Mouse (Mus musculus) cerebellum, postnatal 14 days (tissue): ENCODE measurements around the gene Banp.

ENCODE experiments used
- DNase-seq, 2 experiments: peaks; one replicate each; pipeline ENCODE4 v3.0.0; 2021; ENCODE audit warnings: mixed read lengths in 2 of 2

Gene Banp

DNA sequence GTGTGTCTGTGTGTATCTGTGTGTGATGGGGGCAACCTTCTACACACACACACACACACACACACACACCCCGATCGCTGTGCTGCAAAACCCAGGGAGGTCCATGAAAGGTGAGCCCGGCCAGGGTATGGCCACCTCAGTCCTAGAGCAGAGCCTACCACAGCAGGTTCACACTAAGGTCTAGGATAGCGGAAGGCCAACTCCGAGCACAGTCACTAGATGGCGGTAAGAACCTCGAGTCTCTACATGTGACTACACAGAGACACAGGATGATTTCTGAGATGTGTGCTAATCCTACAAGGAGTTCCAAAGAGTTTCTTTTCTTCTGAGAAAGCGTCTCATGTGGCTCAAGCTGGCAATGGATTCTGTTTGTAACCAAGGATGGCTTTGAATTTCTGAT, 22.2 kb upstream of the Banp start:
- peak; percentile 75 to 80 for DNase-seq

DNA sequence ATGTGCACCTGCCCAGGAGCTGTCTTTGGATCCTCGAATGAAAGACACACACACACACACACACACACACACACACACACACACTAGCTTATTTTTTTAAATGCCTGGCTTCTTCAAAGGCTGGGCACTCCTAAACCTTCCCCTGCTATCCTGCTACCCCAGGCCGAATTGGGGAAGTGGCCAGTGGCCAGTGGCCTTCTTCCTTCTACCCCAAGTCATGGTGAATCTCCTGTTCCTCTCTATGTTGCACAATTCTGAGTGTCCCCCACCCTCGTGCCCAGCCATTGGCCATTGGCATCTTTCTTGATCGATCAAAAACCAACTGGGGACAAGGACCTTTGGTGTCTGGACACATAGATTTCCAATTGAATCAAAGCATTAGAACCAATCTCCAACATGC, 19.5 kb upstream of the Banp start:
- DNase-seq: no peak

DNA sequence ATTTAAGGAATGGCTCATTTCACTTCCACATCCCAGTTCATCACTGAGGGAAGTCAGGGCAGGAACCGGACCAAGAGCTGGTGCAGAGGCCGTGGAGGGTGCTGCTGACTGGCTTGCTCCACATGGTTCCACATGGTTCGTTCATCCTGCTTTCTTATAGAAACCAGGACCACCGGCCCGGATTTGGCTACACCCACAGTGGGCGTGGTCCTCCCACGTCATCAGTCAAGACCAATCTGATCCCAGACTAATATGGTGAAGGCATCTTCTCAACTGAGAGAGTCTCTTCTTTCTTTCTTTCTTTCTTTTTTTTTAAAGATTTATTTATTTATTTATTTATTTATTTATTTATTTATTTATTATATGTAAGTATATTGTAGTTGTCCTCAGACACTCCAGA, 18.0 kb upstream of the Banp start:
- DNase-seq: no peak

DNA sequence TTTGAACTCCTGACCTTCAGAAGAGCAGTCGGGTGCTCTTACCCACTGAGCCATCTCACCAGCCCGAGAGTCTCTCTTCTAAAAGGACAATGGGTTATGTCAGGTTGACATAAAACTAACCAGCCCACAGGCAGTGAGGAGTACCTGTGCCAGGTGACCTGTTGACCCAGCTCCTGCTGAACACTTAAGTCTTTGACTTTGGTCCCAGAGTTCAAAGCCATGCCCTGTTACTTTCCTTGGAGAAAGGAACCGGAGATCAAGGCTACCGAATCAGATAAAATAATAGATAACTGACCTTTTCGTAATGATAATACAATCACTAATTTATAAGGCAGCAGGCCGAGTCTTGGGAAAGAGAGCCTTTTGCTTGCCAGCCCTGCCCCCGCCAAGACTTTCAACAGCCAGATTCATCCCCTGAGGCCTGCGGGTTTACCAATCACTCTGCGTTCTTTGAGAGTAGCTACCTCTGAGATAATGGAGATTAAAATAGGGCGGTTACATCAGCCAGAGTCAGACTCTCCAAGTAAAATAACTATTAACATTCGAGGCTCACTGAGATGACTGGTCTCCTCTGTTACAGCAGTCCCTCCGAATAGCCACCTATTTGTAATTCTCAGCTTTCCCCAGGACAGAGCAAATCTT, 17.4 kb upstream of the Banp start:
- no peak for DNase-seq

DNA sequence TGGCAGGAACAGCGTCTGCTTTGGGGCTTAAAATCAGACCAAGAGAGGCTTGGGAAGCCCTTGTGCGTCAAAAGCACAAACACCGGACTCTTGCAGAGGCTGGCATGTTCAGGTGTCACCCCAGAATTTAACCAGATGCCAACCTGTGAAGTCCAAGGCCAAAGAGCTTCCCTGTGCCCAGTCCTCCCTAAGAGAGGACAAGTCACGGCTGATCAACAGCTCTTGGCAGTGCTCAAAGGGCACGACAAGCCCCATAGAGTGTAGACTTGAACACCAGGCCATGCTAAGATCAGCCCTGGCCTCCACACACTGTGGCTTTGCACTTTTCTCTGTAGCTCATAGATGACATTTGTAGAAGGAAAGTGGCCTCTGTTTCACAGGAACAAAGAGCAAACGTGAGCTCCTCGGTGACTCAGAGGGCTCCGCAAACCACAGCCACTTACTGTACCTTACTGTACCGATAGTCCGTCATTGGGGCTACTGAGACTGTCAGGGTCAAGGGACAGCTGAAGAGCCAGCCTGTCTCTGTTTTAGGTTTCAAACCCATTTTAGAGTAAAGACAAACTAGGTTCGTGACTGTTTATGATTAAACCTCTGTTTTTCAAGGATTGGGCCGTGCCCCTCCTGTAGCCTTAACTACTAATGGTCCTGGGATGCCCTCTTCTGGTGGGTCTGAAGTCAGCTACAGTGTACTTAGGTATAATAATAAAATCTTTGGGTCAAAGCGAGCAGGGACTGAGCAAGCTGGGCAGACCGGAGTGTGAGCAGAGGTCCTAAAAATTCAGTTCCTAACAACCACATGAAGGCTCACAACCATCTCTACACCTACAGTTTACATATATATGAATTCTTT, 16.7 kb upstream of the Banp start:
- no peak for DNase-seq

DNA sequence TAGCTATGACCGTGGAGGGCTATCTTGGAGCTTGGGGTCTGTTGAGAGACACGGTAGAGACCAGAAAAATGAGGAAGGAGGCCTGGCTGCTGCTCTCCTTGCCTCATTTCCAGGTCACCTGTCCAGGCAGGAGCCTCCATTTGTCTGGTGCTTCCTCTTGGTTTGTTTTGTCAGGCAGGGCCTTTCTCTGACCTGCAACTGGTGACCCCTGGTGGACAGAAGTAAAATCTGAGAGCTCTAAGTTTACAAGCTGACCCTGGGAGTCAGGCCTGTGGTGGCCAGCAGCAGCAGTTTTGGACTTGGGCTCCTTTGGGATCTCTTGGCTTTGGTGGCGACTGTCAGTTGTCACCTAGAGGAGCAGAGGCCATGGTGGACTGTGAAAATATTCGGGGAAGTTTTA, 15.0 kb upstream of the Banp start:
- peak; percentile 61 to 63 for DNase-seq

DNA sequence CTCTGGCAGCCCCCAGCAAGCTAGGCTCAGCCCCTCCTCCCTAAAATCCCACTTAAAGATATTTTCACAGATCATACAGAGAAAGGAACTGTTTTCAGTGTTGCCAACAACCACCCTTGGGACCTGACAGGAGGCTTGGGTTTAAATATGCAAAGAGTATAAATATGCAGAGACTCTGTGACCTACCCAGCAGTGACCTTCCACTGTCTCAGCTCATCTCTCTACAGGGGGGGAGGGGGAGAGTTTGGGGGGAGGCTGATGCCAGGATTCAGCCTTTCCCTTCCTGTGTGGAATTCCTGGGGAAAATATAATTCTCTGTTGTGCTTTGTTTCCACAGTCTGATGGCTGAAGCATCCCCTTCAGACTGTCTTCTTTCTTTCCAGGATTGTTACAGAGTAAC, 14.6 kb upstream of the Banp start:
- DNase-seq: no peak

DNA sequence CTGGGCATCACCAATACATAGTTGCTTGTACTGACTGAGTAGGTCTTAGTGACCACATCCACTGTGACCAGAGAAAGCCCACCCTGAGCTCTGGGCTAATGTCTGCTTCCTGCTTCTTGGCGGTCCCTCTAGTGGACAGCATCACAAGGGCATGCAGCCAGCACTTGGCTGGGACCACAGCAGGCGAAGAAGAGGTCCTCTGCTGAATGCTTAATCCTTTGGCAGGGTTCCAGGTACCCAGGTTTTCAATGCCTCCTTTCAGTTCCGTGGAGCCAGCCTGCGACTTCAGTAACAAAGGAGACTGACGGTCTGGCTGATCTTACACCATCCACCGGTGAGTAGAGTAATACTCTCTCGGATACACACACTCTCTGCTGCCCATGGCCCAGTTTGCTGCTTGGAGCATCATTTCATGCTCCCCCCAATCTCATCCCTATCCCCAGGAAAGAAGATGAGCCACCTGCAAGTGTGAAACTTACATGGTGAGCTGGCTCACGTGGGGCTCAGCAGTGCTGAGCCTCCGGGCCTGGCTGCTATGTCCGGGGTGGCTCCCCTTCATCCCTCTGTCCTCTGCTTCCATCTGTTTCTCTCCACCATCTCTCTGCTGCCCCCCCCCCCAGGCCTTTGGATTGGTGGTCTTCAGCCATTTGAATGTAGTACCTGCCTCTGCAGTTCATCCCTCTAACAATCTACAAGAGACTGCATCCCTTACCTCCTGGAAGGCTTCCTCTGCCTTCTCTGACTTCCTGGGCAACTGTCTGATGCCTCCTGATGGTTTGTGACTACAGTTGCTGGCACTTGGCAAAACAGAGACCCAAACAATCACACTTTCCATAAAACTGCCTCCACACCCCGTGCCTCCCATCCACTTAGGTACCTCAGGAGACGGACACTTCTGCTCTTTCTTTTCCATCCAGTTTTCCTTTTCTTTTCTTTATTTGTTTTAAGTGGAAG, 13.9 kb upstream of the Banp start:
- DNase-seq: peak; percentile 94 to 96

DNA sequence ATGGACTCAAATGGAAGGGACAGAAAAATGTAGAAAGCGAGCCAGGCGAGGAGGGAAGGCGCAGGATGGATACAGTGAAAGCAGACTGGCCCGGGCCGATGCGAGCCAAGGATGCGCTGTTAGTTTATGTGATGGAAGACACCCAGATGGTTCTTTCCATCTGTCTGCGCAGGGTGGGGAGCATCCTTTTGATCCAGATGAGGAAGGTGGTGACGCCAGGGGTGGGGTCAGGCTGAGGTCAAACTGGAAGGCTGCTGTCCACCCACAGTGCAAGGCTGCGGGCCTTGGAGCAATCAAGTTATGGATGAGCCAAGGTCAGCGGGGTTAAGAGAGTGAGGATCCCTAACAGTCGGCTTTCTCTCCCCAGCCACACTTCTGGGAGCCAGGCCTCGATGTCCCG, 13.2 kb upstream of the Banp start:
- DNase-seq: peak; percentile 31 to 48

DNA sequence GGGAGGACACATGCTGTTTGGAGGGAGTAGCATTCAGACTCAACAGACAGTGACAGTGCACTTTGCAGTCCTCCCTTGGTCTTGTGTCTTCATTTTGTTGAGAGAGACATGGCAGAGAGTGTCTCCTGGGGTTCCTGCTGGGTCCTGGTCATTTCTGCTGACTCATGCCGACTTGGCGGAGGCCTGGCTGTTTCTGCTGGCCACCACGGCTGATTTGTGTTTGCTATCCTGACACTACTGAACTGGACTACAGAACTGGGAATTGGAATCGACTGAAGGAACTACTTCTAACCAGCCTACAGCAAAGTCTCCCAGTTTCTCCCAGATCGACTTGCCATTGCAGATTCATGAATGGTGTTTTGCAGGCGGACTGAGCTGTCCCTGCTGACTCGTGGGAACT, 10.8 kb upstream of the Banp start:
- DNase-seq: no peak

DNA sequence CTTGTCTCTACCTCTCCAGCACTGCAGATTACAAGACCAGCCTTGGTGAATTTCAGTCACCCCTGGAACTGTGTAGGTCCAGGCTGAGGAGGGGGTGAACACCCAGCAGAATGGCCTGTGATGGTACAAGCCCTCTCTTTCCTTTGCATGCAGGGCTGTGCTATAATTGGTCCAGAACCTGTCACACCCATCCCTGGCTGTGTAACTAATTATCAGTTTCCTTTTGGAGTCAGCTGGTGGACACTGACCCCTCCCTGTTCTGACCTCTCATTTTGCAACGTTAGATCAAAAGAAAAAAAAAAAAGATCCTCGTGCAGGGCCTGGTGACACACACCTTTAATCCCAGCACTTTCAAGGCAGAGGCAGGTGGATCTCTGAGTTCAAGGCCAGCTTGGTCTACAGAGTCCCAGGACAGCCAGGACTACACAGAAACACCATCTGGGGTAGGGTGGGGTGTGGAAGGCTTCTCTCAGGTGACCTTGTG, 6.5 kb upstream of the Banp start:
- no peak for DNase-seq

DNA sequence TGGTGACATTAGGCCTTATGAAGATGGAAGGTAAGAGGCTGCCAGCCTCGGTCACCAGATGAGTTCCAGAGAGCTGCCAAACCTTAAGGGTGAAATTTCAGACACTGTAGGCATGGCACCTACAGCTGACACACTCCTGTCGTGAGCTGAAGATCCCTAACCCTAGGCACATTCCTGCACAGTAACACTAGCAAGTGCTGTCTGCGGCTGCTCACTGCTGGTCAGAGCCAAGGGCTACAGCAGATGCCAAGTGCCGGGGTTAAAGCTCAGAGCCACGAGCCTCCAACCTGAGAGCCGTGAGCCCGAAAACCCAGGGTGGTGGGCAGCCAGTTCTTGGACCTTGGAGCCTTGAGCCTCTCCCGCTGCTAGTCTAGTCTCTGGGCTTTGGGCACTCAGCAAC, 5.8 kb upstream of the Banp start:
- no peak for DNase-seq

DNA sequence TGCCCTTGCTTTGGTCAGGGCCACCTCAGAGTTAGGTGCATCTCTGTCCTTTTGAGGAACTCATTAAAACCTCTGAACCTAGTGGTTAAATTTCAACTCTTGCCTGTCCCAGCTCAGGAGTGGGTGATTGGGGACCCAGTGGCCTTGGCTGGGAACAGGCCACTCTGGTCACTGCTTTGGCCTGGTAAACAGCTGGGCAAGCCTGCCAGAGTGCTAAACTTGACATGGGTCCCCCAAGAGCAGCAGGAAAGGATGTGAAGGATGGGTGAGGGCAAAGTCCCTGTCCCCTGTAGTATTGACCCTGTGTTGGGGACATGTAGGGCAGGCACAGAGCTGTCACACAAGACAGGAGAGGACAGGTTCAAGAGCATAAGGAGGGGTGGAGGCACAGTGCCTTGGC, 4.7 kb upstream of the Banp start, which contains the start of gene Car5a:
Car5a (minus strand) TSS at position 74 of the 400 bp plus-strand sequence.
- DNase-seq: no peak

DNA sequence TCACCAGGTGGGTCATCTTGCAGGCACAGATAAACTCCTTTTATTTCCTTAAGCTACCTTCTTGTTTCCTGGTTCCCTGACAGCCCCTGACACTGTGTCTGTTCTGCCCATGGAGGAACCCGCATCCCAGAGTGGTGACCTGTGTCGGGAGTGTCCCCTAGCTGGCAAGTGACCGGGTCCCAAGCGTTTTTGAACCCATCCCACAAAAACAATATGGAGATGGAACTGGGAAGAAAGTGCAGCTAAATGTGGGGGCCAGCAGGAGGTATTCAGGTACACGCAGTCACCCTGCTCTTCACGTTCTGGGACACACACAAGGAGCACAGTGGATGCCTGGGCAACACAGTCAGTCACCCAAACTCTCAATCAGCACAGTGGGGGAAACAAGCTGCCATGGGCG, 3.2 kb upstream of the Banp start:
- no peak for DNase-seq

DNA sequence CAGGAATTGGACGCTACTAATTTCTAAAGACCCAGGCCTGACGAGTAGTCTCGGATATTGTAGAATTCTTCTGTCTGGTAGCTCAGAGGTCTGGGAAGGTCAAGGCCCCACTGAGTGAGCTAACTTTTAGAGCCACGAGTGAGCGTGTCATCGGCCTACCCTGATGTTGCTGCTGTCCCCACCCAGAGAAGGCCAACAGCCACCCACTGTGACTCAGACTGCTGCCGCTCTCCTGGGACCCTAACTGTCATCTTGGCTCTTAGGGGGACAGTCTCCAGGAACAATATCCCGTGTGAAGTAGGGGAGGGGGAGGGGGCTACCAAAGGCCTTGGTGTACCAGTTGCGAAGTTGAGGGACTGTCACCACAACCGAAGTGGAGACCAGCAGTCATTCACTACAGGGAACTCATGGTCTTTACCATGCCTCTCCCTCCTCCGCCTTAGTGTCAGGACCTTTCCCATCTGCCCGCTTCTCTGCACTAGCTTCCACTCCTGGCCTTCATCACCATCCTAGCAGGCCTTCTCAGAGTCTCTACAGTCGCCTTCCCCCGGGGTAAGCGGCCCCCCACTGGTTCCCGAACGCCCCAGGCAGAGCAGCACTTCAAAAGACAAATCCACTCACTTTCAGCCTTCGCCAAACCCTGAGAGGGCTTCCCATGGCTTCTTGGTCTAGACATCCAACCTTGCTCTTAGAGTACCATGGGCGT, 2.4 kb upstream of the Banp start:
- peak; percentile 41 to 57 for DNase-seq

DNA sequence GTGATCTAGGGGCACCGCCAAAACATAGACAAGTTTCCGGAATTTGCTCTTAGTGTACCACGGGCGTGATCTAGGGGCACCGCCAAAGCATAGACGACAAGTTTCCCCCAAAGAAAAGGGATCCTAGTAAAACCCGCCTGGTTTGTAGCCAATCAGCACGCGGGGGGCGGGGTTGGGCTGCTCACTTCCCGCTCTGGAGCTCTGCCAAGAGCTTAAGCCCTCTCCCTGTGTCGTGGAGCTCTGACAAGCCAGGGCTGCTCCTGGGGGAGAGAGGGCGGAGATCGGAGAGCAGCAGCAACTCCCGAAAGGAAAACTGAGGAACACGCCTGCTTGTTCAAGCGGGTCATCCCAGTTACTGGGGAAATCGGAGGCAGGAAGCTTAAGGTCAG, 1.8 kb upstream of the Banp start:
- peak; percentile 85 to 92 for DNase-seq

DNA sequence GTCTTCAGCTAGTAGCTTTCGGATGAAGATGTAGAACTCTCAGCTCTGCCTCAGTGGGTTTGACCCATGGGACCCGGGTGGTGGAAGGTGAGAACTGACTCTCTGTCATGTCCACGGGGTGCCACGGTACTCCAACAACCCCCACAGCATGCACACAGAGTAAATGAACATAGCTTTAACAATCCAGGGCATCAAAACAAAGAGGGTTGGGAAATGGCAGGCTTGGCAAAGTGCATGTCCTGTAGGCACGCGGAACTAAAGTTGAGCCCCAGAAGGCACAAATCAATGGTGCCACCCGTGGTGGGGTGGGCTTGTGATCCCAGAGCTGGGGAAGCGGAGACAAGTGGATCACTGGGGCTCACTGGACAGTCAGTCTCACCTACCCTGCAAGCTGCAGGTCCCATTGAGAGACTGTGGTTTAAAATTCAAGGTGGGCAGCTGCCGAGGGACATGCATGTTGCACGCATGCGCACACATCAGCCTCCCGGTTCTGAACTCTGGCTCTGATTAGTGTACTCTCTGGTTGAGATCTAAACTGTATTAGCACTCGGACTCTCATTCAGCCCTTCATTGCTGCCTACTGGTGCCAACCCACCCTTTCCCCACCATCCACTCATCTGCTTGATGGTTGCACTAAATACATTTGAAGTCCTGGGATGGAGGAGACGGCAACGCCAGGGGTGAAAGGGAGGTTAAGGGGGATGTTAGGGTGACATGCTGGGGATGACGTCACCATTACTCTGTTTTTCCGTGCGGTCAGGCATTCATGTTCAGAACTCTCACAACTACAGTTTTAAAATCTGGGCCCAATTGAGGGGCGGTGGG, 1.0 kb upstream of the Banp start:
- DNase-seq: peak; percentile 46 to 52

DNA sequence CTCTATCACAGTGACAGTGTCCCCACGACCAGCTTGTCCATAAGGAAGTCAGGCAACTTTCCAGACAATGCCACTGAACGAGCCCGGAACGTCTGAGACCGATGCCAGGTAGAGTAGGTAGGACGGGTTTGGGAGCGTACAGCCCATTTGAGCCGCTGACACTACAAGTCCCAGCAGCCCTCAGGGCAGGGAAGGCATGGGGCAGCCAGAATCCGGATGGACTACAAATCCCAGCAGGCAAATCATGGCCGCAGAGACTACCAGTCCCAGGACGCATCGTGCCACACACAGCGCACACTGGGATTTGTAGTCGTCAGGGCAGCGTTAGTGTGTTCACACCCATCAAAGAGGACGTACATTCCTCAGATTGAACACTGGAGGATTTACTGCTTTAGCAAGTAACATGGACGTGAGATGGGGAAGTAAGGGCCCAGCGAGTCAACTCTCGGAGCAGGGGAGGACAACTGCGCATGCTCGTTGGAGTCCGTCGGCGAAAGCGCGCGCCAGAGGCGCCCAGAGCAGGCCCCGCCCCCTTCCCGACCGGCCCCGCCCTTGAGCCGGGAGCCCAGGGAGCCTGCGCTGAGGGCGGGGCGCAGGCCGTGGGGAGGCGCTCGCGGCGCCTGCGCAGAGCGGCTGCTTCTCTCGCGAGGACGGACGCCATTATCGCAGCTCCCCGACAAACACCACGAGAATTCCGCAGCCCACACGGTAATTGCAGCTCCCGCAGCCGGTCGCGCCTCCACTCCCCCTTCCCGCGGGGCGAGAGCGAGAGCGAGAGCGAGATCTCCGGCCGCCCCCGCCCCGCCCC, 595 bp downstream of the Banp start:
- peak; percentile 99 for DNase-seq

DNA sequence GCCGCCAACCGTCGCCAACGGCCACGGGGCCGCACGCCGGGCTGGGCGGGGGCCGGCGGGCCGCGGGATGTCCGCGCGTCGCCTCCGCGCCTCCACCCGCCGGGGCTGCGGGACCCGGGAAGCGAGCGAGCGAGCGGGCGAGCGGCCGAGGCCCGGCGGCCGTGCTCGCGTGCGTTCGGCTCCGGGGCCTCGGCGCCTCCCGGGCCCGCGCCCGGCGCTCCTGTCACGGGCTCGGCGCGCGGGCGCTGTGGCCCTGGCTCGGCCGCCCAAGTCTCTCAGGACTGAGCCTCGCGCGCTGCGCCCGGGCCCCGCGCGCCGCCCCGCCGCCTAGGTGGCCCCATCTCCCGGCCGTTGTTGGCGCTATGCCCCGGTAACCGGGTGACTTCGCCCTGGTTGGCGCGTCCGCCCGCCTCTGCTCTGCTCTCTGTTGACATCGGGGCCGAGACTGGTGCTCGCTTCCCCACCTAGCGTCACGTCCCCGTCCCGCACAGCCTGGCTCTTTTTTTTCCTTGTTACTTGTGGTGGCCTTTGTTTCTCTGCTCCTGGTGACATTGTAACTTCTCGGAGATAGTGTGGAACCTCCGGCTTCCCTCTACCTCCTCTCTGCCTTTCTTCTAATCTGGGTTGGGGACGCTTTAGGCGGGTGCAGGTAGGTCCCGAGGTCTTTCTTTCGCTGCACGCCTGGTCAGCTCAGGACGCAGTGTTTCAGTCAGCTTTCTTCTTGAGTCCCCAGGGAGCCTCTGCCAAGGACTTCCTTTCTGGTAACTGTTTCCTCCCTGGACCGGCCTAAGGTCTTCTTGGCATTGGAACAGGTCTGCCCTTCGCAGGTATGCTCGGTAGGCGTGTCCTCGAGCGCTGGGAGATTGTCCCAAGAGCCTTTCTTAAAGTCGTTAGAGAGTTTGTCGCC, 1.5 kb downstream of the Banp start:
- peak; percentile 78 to 88 for DNase-seq

DNA sequence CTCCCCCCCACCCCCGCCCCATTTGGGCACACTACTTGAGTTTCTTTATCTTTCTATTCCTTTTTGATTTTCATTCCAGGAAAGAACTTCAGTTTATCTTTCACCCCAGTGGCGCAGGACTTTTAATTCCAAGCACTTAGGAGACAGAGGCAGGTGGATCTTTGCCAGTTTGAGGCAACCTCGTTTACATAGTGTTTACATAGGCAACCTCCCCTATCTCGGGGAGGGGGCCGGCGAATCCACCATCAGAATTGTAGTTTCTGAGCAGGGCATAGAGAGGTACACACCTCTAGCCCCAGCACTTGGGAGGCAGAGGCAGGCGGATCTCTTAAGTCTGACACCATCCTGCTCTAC, 2.1 kb downstream of the Banp start:
- DNase-seq: peak in 1 of 2 experiments; percentile 46
